Mouse (Mus musculus): ENCODE data around the gene Zfp418.
"Not testable (repeated sequence)": the region's sequence is repeated elsewhere in the genome, so short reads cannot be mapped to it uniquely, and the experiment has no call there.

Zfp418 gene

DNA sequence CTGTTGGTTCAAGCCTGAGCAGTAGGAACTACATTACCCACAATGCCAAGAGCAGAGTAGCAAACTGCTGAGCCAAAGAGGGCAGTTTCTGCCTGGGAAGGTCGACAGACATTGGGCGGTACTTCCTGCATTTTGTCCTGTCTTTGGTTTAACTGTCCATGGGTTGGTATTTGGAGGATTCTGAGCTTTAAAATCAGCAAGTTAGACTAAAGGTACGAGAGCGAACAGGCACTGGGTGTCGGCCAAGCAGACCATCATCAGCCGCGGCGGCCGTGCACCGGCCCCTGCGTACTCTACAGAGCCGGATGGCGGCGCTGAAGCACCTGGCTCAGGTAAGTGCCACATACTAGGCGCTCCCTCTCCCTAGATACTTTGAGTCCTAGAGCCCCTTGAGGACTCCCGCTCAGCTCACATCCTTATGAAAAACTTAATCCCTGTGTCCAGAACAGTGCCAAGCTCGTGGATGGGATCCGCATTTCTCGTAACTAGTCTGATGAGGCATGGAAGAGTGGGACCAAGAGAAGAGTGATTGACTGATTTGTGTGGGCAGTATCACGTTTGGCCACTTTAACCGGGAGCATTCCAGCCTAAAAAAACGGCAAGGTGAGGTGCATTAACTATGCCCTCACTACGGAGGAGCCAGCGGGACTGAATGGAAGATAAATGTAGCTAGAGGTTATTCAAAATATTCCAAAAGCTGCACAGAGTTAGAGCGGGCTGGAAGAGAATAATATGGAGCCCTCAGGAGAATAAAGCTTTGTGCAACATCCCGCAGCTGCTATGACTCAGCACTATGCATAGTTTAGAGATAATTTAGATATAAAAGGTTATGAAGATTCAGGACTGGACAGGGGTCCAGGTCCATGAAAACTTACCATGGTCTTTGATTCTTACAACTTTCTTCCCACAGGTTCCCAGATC is at the start of gene Zfp418:
TSS of gene Zfp418 (plus strand) at position 104 of the 921 bp plus-strand sequence.
- DNase-seq (ENCODE audit: extremely low read depth, low read depth, low spot score), result no peak

DNA sequence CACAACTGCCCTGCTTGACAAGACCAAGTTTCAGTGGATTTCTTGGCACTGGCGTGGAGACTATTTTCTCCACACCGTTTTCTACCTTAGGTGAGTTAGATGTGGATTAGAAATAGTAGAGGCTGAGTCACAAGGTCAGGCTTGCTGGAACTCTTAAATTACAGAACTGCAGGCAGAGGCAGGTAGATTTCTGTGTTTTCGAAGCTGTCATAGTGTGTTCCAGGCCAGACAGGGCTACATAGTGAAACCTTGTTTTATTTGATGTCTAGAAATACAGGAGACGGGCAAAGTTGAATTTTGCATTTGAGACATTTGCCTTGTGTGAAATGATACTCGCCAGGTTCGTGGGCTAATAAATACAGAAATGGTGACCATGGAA is 49.5 kb upstream of the Zfp418 start:
- DNase-seq (ENCODE audit: extremely low read depth, low read depth, low spot score), result no peak

DNA sequence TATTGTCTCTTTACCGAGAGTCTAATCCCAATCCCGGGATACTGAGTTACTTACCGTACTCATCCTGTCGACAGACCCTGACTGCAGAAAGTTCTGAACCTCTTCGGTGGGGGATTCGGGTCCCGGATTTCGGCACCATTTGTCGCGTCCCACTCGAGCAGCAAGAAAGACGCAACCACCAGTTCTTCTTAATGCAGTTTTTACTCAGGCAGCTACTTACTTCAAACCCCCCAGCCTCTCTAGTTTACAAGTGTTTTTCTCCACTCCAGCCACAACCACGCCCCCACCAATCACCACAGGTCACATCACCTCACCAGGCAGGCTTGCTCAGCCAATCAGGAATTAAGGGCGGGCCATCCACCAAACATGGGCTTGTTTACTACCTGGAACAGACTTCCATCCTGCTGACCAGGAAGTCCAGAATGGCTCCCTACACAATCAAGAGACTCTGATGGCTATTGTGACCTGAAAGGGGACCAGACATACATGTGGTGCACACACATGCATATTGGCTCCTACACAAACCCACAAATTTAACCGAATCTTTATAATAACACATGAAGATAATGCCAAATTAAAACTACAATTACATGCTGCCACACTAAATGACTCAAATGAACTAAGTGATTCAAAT is 40.5 kb upstream of the Zfp418 start:
- DNase-seq (ENCODE audit: extremely low read depth, low read depth, low spot score), result not testable (repeated sequence)

DNA sequence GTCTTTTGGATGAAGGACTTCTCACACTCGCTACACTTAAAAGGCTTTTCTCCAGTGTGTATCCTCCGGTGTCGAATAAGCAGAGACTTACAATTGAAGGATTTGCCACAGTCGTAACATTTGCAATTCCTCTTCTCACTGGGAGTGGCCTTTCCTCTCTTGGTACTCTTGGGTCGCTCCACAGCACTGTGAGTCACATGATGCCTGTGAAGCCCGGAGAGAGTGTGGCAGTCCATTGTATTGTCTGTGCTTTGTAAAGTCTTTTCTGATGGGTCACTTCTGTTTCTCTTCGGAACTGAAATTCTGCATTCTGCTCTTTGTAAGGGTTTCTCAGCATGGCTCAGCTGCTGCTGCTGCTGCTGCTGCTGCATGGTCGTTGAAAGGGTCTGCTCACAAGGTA is 38.4 kb upstream of the Zfp418 start:
- DNase-seq (ENCODE audit: extremely low read depth, low read depth, low spot score), result no peak

DNA sequence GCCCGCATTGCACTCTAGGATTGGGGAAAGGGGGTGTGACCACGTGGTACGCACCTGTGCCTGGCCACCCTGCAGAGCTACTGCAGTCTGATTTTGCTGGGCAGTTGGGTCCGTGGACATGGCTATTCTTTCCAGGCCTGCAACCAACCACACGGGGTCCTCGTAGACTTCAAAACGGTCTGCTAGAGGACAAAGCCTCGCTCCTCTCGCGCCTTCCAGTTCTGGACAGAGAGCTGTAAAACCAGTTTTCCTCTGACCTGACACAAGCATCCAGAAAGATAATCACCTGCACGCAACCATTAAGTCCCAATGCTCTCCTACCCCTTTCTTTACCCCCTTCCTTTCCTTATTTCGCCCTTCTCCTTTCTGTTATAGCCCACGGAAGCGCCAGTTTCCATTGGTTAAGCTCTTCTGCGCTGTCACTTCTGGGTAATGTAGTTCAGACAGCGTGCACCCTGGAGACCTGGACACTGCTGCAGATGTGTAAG is 34.7 kb upstream of the Zfp418 start, which contains the start of gene Zfp773:
TSS of gene Zfp773 (minus strand) at position 377 of the 488 bp plus-strand sequence.
- no peak for DNase-seq (ENCODE audit: extremely low read depth, low read depth, low spot score)

DNA sequence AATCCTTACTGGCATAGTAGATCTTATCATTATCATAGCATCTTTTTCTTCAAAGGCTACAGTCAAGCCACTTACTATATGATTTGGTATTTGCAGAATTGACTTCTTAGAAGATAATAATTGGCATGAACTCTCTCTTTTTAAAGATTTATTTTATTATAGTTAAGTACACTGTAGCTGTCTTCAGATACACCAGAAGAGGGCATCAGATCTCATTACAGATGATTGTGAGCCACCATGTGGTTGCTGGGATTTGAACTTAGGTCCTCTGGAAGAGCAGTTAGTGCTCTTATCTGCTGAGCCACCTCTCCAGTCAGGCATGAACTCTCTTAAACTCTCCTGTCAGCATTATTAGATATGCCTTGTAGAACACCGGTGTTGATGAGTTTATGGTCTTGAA is 26.9 kb upstream of the Zfp418 start:
- DNase-seq (ENCODE audit: extremely low read depth, low read depth, low spot score), result no peak

DNA sequence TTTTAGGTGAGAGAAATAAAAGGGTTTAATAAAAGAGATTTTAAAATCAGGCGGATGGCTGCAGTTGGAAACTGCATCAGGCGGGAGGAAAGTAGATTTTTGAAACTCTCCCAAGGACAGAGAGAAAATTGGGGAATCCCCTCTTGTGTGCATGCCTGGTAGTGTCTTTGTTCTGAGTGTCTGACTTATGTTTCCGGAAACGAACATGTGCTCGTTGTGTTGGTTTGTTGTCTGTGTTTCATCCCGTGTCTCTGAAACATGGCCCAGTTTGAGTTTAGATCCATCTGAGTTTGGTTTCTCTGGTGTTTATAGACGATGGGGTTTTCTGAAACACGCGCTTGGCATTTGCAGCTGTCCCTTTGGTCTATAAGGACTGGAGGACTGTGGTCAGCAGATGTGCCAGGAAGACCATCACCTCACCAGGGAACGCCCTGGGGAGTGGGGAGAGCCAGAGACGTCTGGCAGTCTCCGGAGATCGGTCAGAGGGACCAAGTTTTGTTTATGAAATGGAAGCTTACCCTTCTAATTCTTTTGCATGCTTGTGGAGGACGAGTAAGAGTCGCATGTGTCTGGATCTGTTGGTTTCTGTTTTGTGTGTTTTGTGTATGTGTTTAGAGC is 25.0 kb upstream of the Zfp418 start:
- no peak for DNase-seq (ENCODE audit: extremely low read depth, low read depth, low spot score)

DNA sequence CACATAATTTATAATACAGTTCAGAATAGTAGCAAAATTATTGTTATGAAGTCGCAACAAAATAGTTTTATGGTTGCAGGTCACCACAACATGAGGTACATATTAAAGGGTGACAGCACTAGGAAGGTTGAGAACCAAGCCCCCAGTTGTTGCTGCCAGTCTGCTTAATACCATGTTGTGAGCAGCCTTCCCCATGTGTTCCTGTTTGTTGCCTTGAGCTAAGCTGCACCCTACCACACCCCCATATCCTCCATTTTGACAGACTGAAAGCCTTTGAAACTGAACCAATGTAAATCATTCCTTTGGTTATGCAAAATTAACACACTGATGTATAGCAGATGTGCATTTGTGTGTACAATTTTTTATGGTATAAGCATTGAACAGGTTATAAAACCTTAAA is 14.8 kb downstream of the Zfp418 start:
- DNase-seq (ENCODE audit: extremely low read depth, low read depth, low spot score), result no peak

DNA sequence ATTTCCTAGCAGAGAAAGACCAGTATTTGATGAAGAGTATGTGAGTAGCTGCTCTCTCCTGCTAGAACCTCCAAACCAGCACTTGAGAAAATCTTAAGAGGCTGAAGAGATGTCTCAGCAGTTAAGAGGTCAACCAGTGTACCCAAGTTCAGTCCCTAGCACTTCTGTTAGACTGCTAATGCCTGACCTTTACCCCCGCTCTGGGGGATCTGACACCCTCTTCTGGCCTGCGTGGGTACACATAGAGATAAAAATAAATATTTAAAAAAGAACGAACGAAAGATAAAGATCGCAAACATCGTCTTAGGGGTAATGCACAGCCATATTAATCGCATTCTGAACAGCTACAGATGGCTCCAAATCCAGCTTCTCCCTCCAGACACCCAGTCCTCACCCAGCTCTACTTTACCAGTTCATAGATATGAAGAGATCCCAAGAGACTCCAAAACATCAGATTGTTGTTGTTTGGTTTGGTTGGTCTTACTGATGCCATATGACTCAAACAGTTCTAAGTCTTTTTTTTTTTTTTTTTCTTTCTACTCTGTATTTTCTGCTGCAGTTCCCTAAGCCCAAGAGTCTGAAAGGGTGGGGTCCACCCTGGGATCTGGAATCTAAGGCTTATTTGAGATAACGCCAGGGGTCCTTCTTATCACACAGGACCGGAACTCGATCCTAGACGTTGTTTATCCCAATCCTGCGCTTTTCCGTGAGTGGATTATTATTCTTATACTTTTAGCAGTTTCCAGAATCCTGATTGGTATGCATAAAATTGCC is 16.5 kb downstream of the Zfp418 start:
- DNase-seq (ENCODE audit: extremely low read depth, low read depth, low spot score), result no peak

DNA sequence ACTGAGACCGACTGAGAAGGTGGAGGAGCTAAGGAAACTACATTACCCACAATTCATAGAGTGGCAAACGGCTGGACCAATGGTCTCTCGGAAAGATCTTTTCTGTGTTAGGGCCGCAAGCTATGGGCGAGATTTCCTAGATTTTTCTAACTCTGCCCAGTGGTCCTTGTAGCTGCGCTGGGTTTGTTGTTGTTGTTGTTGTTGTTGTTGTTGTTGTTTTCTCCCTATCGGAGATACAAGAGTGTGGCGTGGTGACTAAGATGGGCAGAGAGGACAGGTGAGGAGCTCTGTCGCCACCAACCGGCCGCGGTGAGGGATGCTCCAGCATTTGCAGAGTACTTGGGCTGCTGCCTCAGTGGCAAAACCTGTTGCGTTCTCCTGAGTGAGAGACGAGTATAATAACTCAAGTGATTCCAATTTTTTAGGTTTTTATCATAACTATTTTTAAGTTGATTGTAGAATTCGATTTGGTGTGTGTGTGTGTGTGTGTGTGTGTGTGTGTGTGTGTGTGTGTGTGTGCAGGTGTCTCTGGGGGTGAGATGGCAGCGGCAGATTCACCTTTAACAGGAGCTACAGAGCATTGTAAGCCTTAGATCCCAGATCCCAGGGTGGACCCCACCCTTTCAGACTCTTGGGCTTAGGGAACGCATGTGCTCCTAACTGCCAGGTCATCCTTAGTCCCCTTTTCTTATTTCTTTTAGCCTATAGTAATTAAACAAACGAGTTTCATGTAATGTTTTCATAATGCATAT is 17.2 kb downstream of the Zfp418 start:
- no peak for DNase-seq (ENCODE audit: extremely low read depth, low read depth, low spot score)

DNA sequence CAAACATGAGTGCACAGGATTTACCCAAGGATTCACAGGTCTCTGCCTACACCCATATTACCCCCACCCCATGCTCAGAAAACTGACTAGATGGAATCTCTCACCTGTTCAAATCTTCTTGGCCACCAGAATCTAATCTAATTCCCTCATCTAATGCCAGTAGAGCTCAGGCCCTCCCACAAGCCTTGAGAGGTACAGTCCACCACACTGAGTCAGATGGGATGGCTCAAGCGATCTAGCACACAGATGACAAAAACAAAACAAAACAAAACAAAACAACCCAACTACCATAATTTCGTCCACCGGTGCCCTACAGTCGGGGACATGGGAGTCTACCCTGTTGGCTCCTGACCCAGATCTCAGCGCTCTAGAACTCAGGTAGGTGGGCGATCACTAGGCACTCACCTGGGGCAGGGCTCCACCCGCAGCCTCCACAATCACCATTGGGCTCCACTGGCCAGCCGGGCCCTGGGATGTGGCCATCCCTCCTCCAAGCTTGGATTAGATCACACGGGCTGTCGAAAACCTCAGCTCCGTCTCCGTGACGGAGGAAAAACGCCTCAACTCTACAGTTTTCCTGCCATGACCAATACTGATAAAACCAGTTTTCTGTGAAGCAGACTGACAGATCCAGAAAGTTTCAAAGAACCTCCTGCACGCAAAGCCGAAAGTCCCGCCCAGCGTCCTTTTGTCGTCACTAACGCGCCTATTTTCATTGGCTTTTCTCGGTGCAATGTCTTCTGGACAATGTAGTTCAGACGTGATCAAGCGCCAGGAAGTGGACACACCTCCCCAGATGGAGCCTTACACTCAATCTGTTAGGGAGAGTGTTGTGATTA is 38.4 kb downstream of the Zfp418 start, which contains the start of gene Zfp772:
TSS of gene Zfp772 (minus strand) at position 686 of the 839 bp plus-strand sequence.
- DNase-seq (ENCODE audit: extremely low read depth, low read depth, low spot score), result not testable (repeated sequence)
